Mouse (Mus musculus) regulatory T cell (primary cell): ENCODE measurements at regions not wholly inside any gene's neighbourhood (a gene's known extent, or its start where the extent isn't known, plus 50 kb on each side); places are given as distances from the start of the nearest gene placed in this dataset.

Experiments used
- in situ Hi-C: fragments of 300-600 bp; cut with MboI, MseI; formaldehyde crosslinking; loops from one replicate; pipeline ENCODE4 v1.15.1; 2025; ENCODE audit warnings: high pct_unique_total_duplicates

- in situ Hi-C loops: no loop called here
Observed at GRCm38 (mm10) chr14:105632335-105632734, 264.3 kb downstream of the Spry2 start.

GRCm38 (mm10) chr14:105631681-105632031, 265.0 kb downstream of the Spry2 start:
- in situ Hi-C loops: no loop called here

GRCm38 (mm10) chr14:105630867-105631680, 265.5 kb downstream of the Spry2 start:
- in situ Hi-C loops: no loop called here

- in situ Hi-C loops: no loop called here
Observed at GRCm38 (mm10) chr14:105630444-105630843, 266.2 kb downstream of the Spry2 start.

GRCm38 (mm10) chr14:105628673-105629072, 267.9 kb downstream of the Spry2 start:
- in situ Hi-C loops: no loop called here

- in situ Hi-C loops: no loop called here
Observed at GRCm38 (mm10) chr14:105624387-105624786, 272.2 kb downstream of the Spry2 start.

- in situ Hi-C loops: no loop called here
Observed at GRCm38 (mm10) chr14:105622166-105622565, 274.5 kb downstream of the Spry2 start.

- in situ Hi-C loops: no loop called here
Observed at GRCm38 (mm10) chr14:105621124-105621523, 275.5 kb downstream of the Spry2 start.

GRCm38 (mm10) chr14:105619449-105619848, 277.2 kb downstream of the Spry2 start:
- in situ Hi-C loops: no loop called here

- in situ Hi-C loops: no loop called here
Observed at GRCm38 (mm10) chr14:105615766-105616165, 280.9 kb downstream of the Spry2 start.

GRCm38 (mm10) chr14:105612794-105613193, 283.8 kb downstream of the Spry2 start:
- in situ Hi-C loops: no loop called here

- in situ Hi-C loops: no loop called here
Observed at GRCm38 (mm10) chr14:105608804-105609203, 287.8 kb downstream of the Spry2 start.

- in situ Hi-C loops: no loop called here
Observed at GRCm38 (mm10) chr14:105606551-105606950, 290.1 kb downstream of the Spry2 start.

- in situ Hi-C loops: loop anchor here (5.0 kb wide), 1 partner anchor 72 kb away; no protein-coding TSS in a partner anchor
Observed at GRCm38 (mm10) chr14:105604451-105604850, 292.2 kb downstream of the Spry2 start.

GRCm38 (mm10) chr14:105603047-105603461, 293.6 kb downstream of the Spry2 start:
- in situ Hi-C loops: loop anchor here (5.0 kb wide), 1 partner anchor 71 kb away; no protein-coding TSS in a partner anchor

- in situ Hi-C loops: loop anchor here (5.0 kb wide), 1 partner anchor 68 kb away; no protein-coding TSS in a partner anchor
Observed at GRCm38 (mm10) chr14:105599550-105600453, 296.8 kb downstream of the Spry2 start.

GRCm38 (mm10) chr14:105589751-105590150, 306.9 kb downstream of the Spry2 start:
- in situ Hi-C loops: no loop called here

- in situ Hi-C loops: no loop called here
Observed at GRCm38 (mm10) chr14:105589261-105589660, 307.4 kb downstream of the Spry2 start.

- in situ Hi-C loops: no loop called here
Observed at GRCm38 (mm10) chr14:105588391-105589163, 308.0 kb downstream of the Spry2 start.

- in situ Hi-C loops: no loop called here
Observed at GRCm38 (mm10) chr14:105588029-105588390, 308.6 kb downstream of the Spry2 start.

GRCm38 (mm10) chr14:105584632-105585031, 312.0 kb downstream of the Spry2 start:
- in situ Hi-C loops: no loop called here

GRCm38 (mm10) chr14:105583497-105583896, 313.1 kb downstream of the Spry2 start:
- in situ Hi-C loops: no loop called here
